16 mouse cellular contexts compared by ENCODE assay signal in the genomic region with DNA sequence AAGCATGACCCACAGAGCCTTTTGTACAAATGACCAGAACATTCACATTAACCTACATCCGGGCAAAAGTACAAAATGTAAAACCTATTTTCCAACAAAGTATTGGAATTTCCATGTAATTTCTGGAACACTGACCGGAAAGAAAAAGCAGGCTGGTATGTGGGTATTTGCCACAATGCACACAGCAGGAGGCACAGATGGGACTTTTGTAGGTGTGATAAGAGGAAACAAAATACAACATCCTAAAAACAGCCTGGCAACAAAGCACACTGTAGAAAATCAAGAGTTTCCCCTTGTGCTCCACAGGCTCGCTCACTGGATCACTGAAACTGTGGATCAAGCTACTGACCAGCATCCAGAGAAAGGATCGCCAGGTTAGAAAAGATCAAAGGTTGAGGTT.
"Had no signal": no experiment of that assay in that cellular context is flagged by ENCODE, and none has a peak within 500 bp of the region (broad histone marks: within the 10 kb centered on the region; RNA-seq: fewer than 3 reads in every experiment).

No protein-coding gene starts in this region.

- H3K36me3 ChIP-seq: kidney, embryonic 15.5 days; limb, embryonic 15.5 days; liver, embryonic 12.5 days; midbrain, embryonic 12.5 days; neural tube, embryonic 13.5 days had no signal

- H3K9me3 ChIP-seq: kidney, embryonic 15.5 days; limb, embryonic 15.5 days; liver, embryonic 12.5 days; megakaryocyte, embryonic 14.5 days; midbrain, embryonic 12.5 days; neural tube, embryonic 13.5 days had no signal

- H3K27me3 ChIP-seq: limb, embryonic 15.5 days; liver, embryonic 12.5 days; megakaryocyte, embryonic 14.5 days; midbrain, embryonic 12.5 days; neural tube, embryonic 13.5 days had no signal

- H3K4me2 ChIP-seq: kidney, embryonic 15.5 days; limb, embryonic 15.5 days; liver, embryonic 12.5 days; lung, embryonic 14.5 days; midbrain, embryonic 12.5 days; neural tube, embryonic 13.5 days had no signal

- DNase-seq: kidney, adult 18-20 months; kidney, postnatal 14 days; lung, embryonic 14.5 days; lung, postnatal 14 days; retina, postnatal 1 day; spleen, adult 18-20 months; thymus, postnatal 4 days had no signal

- ATAC-seq: hindbrain, postnatal 0 days; liver, embryonic 12.5 days; midbrain, embryonic 16.5 days had no signal

- H3K4me3 ChIP-seq: kidney, embryonic 15.5 days; limb, embryonic 15.5 days; liver, embryonic 12.5 days; megakaryocyte, embryonic 14.5 days; midbrain, embryonic 12.5 days; neural tube, embryonic 13.5 days had no signal

- H3K27ac ChIP-seq: hindbrain, postnatal 0 days; kidney, embryonic 15.5 days; limb, embryonic 15.5 days; liver, embryonic 12.5 days; macrophage; midbrain, embryonic 12.5 days; neural tube, embryonic 13.5 days had no signal

- H3K9ac ChIP-seq: kidney, embryonic 15.5 days; limb, embryonic 15.5 days; liver, embryonic 12.5 days; lung, embryonic 14.5 days; midbrain, embryonic 12.5 days; neural tube, embryonic 13.5 days had no signal

- H3K4me1 ChIP-seq: kidney, embryonic 15.5 days; limb, embryonic 15.5 days; liver, embryonic 12.5 days; megakaryocyte, embryonic 14.5 days; midbrain, embryonic 12.5 days; neural tube, embryonic 13.5 days had no signal
